Mouse (Mus musculus) heart, postnatal 0 days (tissue): Measurements from ENCODE around the gene Zfp36l1.

Experiments used
- CTCF ChIP-seq: IDR thresholded peaks from 2 replicates; pipeline ENCODE4 v1.5.1; 2016; ENCODE audit warnings: antibody characterized with exemption, control low read depth, low read depth
- EP300 ChIP-seq: IDR thresholded peaks from 2 replicates; pipeline ENCODE4 v1.6.1; 2016; ENCODE audit warnings: antibody characterized with exemption, low read depth

DNA sequence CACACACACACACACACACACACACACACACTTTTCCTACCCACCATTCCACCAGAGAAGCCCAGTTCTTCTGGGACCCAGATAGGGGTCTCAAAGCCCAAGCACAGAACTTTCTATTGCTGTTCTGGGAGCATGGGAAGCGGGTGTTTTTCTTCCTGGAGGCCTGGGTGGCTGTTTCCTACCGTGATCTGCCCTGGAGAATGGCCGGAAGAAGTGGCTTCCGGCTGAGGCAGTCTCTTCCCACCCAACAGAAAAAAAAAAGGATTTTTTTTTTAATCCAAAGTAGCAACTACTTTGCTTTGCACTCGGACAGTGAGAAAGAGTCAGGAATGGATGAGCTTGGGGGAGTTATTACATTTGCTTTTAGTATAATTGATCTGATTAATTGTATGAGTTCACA lies 22.3 kb downstream of the Zfp36l1 start:
- TF ChIP-seq CTCF (no peak), EP300 (peak; percentile 44; the same call in 1 of the 2 replicates)
